Mouse (Mus musculus) erythroblast, adult 5-6 weeks (primary cell): ENCODE results near the gene Hirip3. TPM values are rescaled to one million over a fixed set of nuclear protein-coding genes. Genes with fewer than 3 reads are reported as not detected.
"Not testable (repeated sequence)": the region's sequence is repeated elsewhere in the genome, so short reads cannot be mapped to it uniquely, and the experiment has no call there.

Experiments used
- ATAC-seq: replicated peaks from 2 replicates; pipeline ENCODE4 v1.8.0; 2016; ENCODE audit warnings: moderate number of reproducible peaks, mild to moderate bottlenecking, moderate TSS enrichment, inconsistent platforms; ENCODE audit not compliant: poor library complexity, low FRiP score, severe bottlenecking
- total RNA-seq, 2 experiments: library from RNA; stranded (forward) in 1 of 2; stranded (reverse) in 1 of 2; fragments of 150-400 nt in 1 of 2; fragments of 200-764, 138-1000 nt in 1 of 2; gene quantifications; 2 replicates each; pipeline versions ENCODE4 v1.2.3 to v1.2.4; 2015 to 2017; ENCODE audit warnings: low replicate concordance in 2 of 2

The Hirip3 gene
- total RNA-seq, 2 experiments from 2014 or later: 9.2 to 38.2 TPM

DNA sequence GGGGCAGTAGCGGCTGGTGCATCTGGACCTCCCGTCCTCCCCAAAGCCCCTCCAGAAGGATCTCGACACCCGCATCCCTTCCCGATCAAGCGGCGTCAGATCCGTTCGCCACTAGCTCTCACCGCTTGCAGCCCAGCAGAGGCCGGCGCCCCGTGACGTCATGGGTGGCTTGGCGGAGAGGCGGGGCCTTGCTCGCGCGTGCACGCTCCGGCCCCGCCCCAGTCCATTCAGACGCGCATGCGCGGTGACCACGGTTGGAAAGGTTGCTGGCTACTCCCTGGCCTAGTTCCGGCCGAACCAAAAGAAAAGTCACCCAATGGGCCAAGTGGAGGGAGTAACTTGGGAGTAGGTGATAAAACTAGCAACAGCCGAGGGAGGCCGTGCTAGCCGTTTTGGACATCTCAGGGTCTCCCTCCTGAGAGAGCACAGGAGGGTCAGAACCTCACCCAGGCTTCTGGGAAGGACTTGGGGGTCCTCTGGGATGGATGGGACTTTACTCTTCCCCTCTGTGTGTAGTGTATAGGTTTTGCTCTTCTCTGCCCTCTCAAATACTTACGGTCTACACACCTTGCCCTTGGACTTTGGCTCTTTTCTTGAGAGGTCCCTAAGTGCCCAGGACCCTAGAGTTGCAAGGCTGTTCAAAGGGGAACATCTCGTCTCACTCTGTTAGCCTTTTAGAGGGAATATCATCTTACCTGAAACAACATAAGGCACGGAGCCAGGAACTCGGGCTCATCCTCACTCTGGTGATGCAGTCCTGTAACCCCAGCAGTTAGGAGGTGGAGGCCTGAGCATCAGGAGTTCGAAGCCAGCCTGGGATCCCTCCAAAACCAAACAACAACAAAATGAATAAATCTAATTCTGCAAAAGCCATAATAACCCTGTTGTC lies 36.6 kb downstream of the Hirip3 start:
- ATAC-seq: peak; percentile 94

DNA sequence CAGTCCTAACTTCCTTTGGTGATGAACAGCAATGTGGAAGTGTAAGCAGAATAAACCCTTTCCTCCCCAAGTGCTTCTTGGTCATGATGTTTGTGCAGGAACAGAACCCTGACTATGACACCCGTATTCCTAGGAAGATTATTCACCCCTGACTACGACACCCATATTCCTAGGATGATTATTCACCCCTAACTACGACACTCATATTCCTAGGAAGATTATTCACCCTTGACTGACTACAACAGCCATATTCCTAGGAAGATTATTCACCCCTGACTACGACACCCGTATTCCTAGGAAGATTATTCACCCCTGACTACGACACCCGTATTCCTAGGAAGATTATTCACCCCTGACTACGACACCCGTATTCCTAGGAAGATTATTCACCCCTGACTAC lies 38.0 kb downstream of the Hirip3 start:
- not testable (repeated sequence) for ATAC-seq

DNA sequence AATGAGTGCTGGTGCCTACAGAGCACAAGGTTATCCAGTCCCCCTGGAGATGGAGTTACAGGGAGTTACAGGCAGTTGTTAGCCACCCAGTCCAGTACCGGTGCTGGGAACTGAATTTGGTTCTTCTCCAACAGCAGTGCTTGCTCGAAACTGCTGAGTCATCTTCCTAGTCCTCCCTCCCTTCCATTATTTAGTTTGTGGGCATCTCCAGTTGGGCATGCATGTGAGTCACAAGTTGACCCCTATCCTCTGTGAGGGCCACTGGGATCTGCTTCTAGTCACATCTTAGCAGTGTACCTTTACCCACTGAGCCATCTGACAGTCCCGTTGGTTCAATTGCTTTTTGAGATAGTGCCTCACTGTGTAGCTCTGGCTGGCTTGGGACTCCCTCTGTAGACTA lies 43.8 kb downstream of the Hirip3 start:
- peak; percentile 55; the same call in 1 of the 2 replicates for ATAC-seq

DNA sequence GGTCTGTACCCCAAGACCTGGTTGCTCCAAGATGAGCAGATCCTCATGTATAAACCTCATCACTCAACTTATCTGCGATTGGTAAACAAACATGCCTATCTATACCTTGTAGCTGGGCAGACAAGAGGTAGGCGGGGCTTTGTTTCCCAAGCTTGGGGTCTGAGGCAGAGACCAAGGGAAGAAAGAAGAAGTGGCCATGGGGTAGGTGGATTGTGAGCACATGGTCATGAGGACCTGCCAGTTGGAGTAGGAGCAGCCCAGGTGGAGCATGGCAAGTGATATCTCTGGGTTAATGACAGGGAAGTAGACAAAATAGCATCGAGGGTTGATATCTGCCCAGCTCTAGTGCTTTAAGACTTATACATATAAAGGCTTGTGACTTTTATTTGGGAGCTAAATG lies 53.1 kb downstream of the Hirip3 start:
- 0 out of 2 replicates have a peak, but pooled peaks have one; percentile 23 for ATAC-seq

Other genes with a start within 250 kb of the Hirip3 start
Only the 30 nearest of the 31 such genes appear.
- gene Sgf29, start 212.7 kb upstream of the Hirip3 start, total RNA-seq (2015; ENCODE audit: low replicate concordance): 33.6 and 37.9 TPM in 2 replicates
- gene Sgf29, start 212.7 kb upstream of the Hirip3 start, total RNA-seq (2017; ENCODE audit: low replicate concordance): 6.8 and 17.6 TPM in 2 replicates
- not detected in 2 replicates for gene Sult1a1, start 185.5 kb upstream of the Hirip3 start, total RNA-seq (2015; ENCODE audit: low replicate concordance)
- gene Sult1a1, start 185.5 kb upstream of the Hirip3 start, total RNA-seq (2017; ENCODE audit: low replicate concordance): 3.6 and 6.0 TPM in 2 replicates
- gene Bola2, start 166.6 kb upstream of the Hirip3 start, total RNA-seq (2015; ENCODE audit: low replicate concordance): 4.8 and 13.4 TPM in 2 replicates
- 11.6 and 27.2 TPM in 2 replicates for gene Bola2, start 166.6 kb upstream of the Hirip3 start, total RNA-seq (2017; ENCODE audit: low replicate concordance)
- 0.19 and 1.9 TPM in 2 replicates for gene Slx1b, start 166.2 kb upstream of the Hirip3 start, total RNA-seq (2015; ENCODE audit: low replicate concordance)
- 0.42 and 1.4 TPM in 2 replicates for gene Slx1b, start 166.2 kb upstream of the Hirip3 start, total RNA-seq (2017; ENCODE audit: low replicate concordance)
- 127 and 157 TPM in 2 replicates for gene Coro1a, start 154.2 kb upstream of the Hirip3 start, total RNA-seq (2015; ENCODE audit: low replicate concordance)
- gene Coro1a, start 154.2 kb upstream of the Hirip3 start, total RNA-seq (2017; ENCODE audit: low replicate concordance): 132 and 182 TPM in 2 replicates
- 46.1 and 51.8 TPM in 2 replicates for gene Mapk3, start 102.4 kb upstream of the Hirip3 start, total RNA-seq (2015; ENCODE audit: low replicate concordance)
- 10.9 and 19.4 TPM in 2 replicates for gene Mapk3, start 102.4 kb upstream of the Hirip3 start, total RNA-seq (2017; ENCODE audit: low replicate concordance)
- gene Gdpd3, start 95.6 kb upstream of the Hirip3 start, total RNA-seq (2015; ENCODE audit: low replicate concordance): 5.6 TPM in 1 of 2 replicates, not detected in the other
- 5.4 and 7.2 TPM in 2 replicates for gene Gdpd3, start 95.6 kb upstream of the Hirip3 start, total RNA-seq (2017; ENCODE audit: low replicate concordance)
- 752 and 763 TPM in 2 replicates for gene Ypel3, start 85.0 kb upstream of the Hirip3 start, total RNA-seq (2015; ENCODE audit: low replicate concordance)
- 364 and 550 TPM in 2 replicates for gene Ypel3, start 85.0 kb upstream of the Hirip3 start, total RNA-seq (2017; ENCODE audit: low replicate concordance)
- gene Tbx6, start 80.5 kb upstream of the Hirip3 start, total RNA-seq (2015; ENCODE audit: low replicate concordance): 28.8 and 31.9 TPM in 2 replicates
- gene Tbx6, start 80.5 kb upstream of the Hirip3 start, total RNA-seq (2017; ENCODE audit: low replicate concordance): 12.3 and 23.2 TPM in 2 replicates
- gene Ppp4c, start 69.5 kb upstream of the Hirip3 start, total RNA-seq (2015; ENCODE audit: low replicate concordance): 46.7 and 84.9 TPM in 2 replicates
- 43.5 and 62.7 TPM in 2 replicates for gene Ppp4c, start 69.5 kb upstream of the Hirip3 start, total RNA-seq (2017; ENCODE audit: low replicate concordance)
- not detected in 2 replicates for gene Fam57b, start 64.3 kb upstream of the Hirip3 start, total RNA-seq (2015; ENCODE audit: low replicate concordance)
- gene Fam57b, start 64.3 kb upstream of the Hirip3 start, total RNA-seq (2017; ENCODE audit: low replicate concordance): not detected in 2 replicates
- gene 4930451I11Rik, start 30.3 kb upstream of the Hirip3 start, total RNA-seq (2015; ENCODE audit: low replicate concordance): not detected in 2 replicates
- not detected in 2 replicates for gene 4930451I11Rik, start 30.3 kb upstream of the Hirip3 start, total RNA-seq (2017; ENCODE audit: low replicate concordance)
- not detected in 2 replicates for gene Doc2a, start 14.6 kb upstream of the Hirip3 start, total RNA-seq (2015; ENCODE audit: low replicate concordance)
- not detected in 2 replicates for gene Doc2a, start 14.6 kb upstream of the Hirip3 start, total RNA-seq (2017; ENCODE audit: low replicate concordance)
- gene Ino80e, start 405 bp downstream of the Hirip3 start, total RNA-seq (2015; ENCODE audit: low replicate concordance): 14.4 and 35.5 TPM in 2 replicates
- 4.9 and 9.9 TPM in 2 replicates for gene Ino80e, start 405 bp downstream of the Hirip3 start, total RNA-seq (2017; ENCODE audit: low replicate concordance)
- 6.9 and 9.6 TPM in 2 replicates for gene Taok2, start 22.7 kb downstream of the Hirip3 start, total RNA-seq (2015; ENCODE audit: low replicate concordance)
- 17.0 and 31.8 TPM in 2 replicates for gene Taok2, start 22.7 kb downstream of the Hirip3 start, total RNA-seq (2017; ENCODE audit: low replicate concordance)
- 4.0 and 6.3 TPM in 2 replicates for gene Tmem219, start 60.9 kb downstream of the Hirip3 start, total RNA-seq (2015; ENCODE audit: low replicate concordance)
- 2.1 and 6.8 TPM in 2 replicates for gene Tmem219, start 60.9 kb downstream of the Hirip3 start, total RNA-seq (2017; ENCODE audit: low replicate concordance)
- 0.77 and 6.9 TPM in 2 replicates for gene Kctd13, start 66.9 kb downstream of the Hirip3 start, total RNA-seq (2015; ENCODE audit: low replicate concordance)
- gene Kctd13, start 66.9 kb downstream of the Hirip3 start, total RNA-seq (2017; ENCODE audit: low replicate concordance): 0.42 and 1.7 TPM in 2 replicates
- gene Asphd1, start 87.6 kb downstream of the Hirip3 start, total RNA-seq (2015; ENCODE audit: low replicate concordance): not detected in 2 replicates
- not detected in 2 replicates for gene Asphd1, start 87.6 kb downstream of the Hirip3 start, total RNA-seq (2017; ENCODE audit: low replicate concordance)
- gene Sez6l2, start 88.6 kb downstream of the Hirip3 start, total RNA-seq (2015; ENCODE audit: low replicate concordance): not detected in 2 replicates
- 0.84 TPM in 1 of 2 replicates, not detected in the other for gene Sez6l2, start 88.6 kb downstream of the Hirip3 start, total RNA-seq (2017; ENCODE audit: low replicate concordance)
- 14.8 and 23.1 TPM in 2 replicates for gene Cdipt, start 113.9 kb downstream of the Hirip3 start, total RNA-seq (2015; ENCODE audit: low replicate concordance)
- 9.5 and 20.9 TPM in 2 replicates for gene Cdipt, start 113.9 kb downstream of the Hirip3 start, total RNA-seq (2017; ENCODE audit: low replicate concordance)
- 5.0 TPM in 1 of 2 replicates, not detected in the other for gene Cdiptos, start 114.1 kb downstream of the Hirip3 start, total RNA-seq (2015; ENCODE audit: low replicate concordance)
- not detected in 2 replicates for gene Cdiptos, start 114.1 kb downstream of the Hirip3 start, total RNA-seq (2017; ENCODE audit: low replicate concordance)
- gene Mvp, start 152.6 kb downstream of the Hirip3 start, total RNA-seq (2015; ENCODE audit: low replicate concordance): 1.5 and 1.9 TPM in 2 replicates
- 5.5 and 7.7 TPM in 2 replicates for gene Mvp, start 152.6 kb downstream of the Hirip3 start, total RNA-seq (2017; ENCODE audit: low replicate concordance)
- gene Pagr1b, start 154.5 kb downstream of the Hirip3 start, total RNA-seq (2015; ENCODE audit: low replicate concordance): not detected in 2 replicates
- not detected in 2 replicates for gene Pagr1b, start 154.5 kb downstream of the Hirip3 start, total RNA-seq (2017; ENCODE audit: low replicate concordance)
- 13.4 and 18.8 TPM in 2 replicates for gene Pagr1a, start 155.4 kb downstream of the Hirip3 start, total RNA-seq (2015; ENCODE audit: low replicate concordance)
- 7.0 and 7.1 TPM in 2 replicates for gene Pagr1a, start 155.4 kb downstream of the Hirip3 start, total RNA-seq (2017; ENCODE audit: low replicate concordance)
- 1.7 and 1.9 TPM in 2 replicates for gene Gm42742, start 159.1 kb downstream of the Hirip3 start, total RNA-seq (2015; ENCODE audit: low replicate concordance)
- gene Gm42742, start 159.1 kb downstream of the Hirip3 start, total RNA-seq (2017; ENCODE audit: low replicate concordance): 8.1 and 9.1 TPM in 2 replicates
- not detected in 2 replicates for gene Prrt2, start 159.2 kb downstream of the Hirip3 start, total RNA-seq (2015; ENCODE audit: low replicate concordance)
- gene Prrt2, start 159.2 kb downstream of the Hirip3 start, total RNA-seq (2017; ENCODE audit: low replicate concordance): 1.5 TPM in 1 of 2 replicates, not detected in the other
- 44.9 and 51.3 TPM in 2 replicates for gene Maz, start 165.1 kb downstream of the Hirip3 start, total RNA-seq (2015; ENCODE audit: low replicate concordance)
- gene Maz, start 165.1 kb downstream of the Hirip3 start, total RNA-seq (2017; ENCODE audit: low replicate concordance): 25.0 and 49.5 TPM in 2 replicates
- 50.5 and 71.7 TPM in 2 replicates for gene Kif22, start 180.5 kb downstream of the Hirip3 start, total RNA-seq (2015; ENCODE audit: low replicate concordance)
- gene Kif22, start 180.5 kb downstream of the Hirip3 start, total RNA-seq (2017; ENCODE audit: low replicate concordance): 57.3 and 83.1 TPM in 2 replicates
- not detected in 2 replicates for gene Zg16, start 225.4 kb downstream of the Hirip3 start, total RNA-seq (2015; ENCODE audit: low replicate concordance)
- 3.2 and 5.0 TPM in 2 replicates for gene Zg16, start 225.4 kb downstream of the Hirip3 start, total RNA-seq (2017; ENCODE audit: low replicate concordance)
- 19.8 and 26.8 TPM in 2 replicates for gene AI467606, start 229.4 kb downstream of the Hirip3 start, total RNA-seq (2015; ENCODE audit: low replicate concordance)
- gene AI467606, start 229.4 kb downstream of the Hirip3 start, total RNA-seq (2017; ENCODE audit: low replicate concordance): 17.1 and 19.9 TPM in 2 replicates